Mouse (Mus musculus) lung, postnatal 10 days (tissue): ENCODE data around the gene Ccdc126.

Experiments
- DNase-seq: peaks from one replicate; pipeline ENCODE4 v3.0.0; 2021

Gene Ccdc126

DNA sequence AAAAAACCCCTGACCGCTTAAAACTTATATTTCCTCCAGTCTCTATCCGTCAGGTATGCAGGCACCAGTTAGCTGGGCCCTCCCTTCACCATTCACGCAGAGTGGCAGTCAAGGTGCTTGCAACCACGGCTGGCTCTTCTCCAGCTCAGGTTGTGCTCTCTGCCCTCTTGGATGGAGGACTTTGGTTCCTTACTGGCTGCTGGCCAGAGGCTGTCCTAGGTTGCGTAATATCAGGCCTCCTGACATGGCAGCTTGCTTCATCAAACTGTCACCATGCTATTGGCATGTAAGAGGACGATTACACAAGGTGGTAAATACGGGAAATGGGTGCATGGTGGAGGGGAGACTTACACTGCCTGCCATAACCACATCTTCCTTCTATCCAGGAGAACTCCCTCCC lies 30.8 kb downstream of the Ccdc126 start:
- peak; percentile 73 for DNase-seq

DNA sequence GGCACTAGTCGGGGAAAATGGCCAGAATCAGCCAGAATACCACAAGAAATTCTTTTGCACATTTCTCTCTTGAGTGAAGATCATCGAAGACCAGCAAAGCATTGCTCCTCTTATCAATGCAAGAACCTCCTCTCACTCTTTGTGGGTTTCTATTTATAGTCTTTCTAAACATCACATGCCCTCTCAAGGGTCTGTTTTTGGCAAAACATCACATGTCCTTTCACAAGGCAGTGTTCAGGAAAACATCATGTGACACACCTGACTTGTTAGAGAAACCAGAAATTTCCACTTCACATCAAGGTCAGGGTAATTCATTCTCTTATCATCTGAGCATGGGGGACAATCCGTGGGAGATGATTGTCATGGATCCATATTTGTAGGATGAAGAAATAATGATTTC lies 35.5 kb downstream of the Ccdc126 start:
- no peak for DNase-seq

- no peak for DNase-seq
Measured at GRCm38 (mm10) chr6:49355171-49355570, 36.1 kb downstream of the Ccdc126 start.

DNA sequence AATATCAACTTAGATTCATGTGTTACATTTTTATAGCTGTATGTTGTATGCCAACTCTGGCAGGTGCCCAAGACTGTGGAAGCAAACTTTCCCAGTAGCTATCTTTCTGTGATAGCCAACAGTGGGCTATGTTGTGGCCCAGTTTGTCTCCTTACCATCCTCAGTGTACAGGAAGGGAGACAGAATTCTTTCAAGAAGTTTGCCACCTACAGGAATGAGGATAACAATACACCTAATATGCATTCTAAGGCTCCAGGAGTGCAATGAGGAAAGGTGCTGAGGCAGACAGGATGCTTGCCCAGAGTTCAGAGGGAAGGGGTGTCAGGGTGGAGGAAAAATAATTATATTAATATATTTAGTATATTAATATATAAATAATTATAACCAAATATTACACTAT lies 41.3 kb downstream of the Ccdc126 start:
- no peak for DNase-seq

- peak; percentile 97 for DNase-seq
Measured at GRCm38 (mm10) chr6:49367159-49368054, 48.3 kb downstream of the Ccdc126 start, which contains the start of gene Fam221a. TSS of gene Fam221a (plus strand) at chr6:49367739.

DNA sequence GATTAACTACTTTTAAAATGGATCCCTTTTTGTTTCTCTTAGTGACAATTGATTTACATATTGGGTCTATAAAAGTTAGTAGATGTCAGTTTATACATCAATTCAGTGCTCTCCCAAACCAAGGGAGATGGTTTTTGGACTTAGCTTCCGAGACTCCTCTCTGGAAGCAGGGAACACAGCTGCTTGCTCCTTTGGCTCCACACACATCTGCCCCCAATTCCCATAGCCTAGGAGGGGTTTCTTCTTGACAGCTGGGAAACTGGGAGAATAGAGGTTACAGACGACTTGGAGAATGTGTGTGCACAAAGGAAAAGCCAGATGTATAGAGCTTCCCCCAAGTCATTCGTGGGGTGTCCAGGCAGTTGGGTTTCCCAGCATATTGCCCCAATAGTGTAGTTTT lies 49.1 kb downstream of the Ccdc126 start:
- no peak for DNase-seq

DNA sequence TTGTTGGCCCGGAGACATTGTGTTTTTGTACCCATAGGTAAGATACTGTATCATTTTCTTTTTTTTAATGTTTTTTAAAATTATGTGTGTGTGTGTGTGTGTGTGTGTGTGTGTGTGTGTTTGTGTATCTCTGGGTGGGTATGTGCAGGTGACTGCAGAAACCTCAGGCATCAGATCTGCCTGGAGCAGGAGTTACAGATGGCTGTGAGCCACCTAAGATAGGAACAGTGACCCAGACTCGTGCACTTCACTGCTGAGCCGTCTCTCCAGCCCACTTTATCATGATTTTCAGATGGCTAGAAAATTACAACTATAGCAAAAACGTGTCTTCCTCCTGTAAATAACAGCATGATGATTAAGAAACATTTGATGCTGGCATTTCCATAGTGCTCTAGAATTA lies 53.6 kb downstream of the Ccdc126 start:
- no peak for DNase-seq

DNA sequence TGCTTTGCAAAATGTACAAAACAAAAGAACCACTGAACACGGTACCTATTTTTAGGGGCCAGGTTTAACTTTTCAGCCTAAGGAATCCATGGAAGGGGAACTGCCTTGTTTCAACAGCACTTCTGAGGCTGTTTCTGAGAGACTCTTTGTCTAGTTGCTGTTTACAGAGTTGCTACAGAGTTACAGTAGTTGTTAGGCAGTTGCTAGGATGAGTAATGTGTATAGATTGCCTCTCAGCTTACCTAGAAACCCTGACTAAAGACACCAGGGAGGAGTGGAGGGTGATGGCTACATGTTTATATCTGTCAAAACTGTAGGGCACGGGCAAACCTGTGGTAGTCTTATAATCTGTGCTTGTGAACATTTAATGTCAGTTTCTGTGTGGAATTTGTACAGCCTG lies 54.9 kb downstream of the Ccdc126 start:
- DNase-seq: no peak

GRCm38 (mm10) chr6:49378328-49378727 lies 59.3 kb downstream of the Ccdc126 start:
- DNase-seq: no peak
